Mouse (Mus musculus) cortical plate, adult 2 months (tissue): Measurements from ENCODE around the gene Rnpepl1. TPM values are rescaled to one million over a fixed set of nuclear protein-coding genes. Genes with fewer than 3 reads are reported as not detected.

ENCODE experiments used
- H3K27ac ChIP-seq: fragments of 200-500 bp; 2 replicates; pipeline ENCODE4 v1.5.1; 2012; ENCODE audit warnings: low read length, control low read depth, inconsistent platforms; ENCODE audit not compliant: insufficient read depth
- H3K4me1 ChIP-seq: fragments of 200-500 bp; 2 replicates; pipeline ENCODE4 v1.6.1; 2011; ENCODE audit warnings: low read length; ENCODE audit not compliant: control insufficient read depth, insufficient read depth
- H3K4me3 ChIP-seq: fragments of 200-500 bp; 2 replicates; pipeline ENCODE4 v1.5.1; 2011; ENCODE audit warnings: mild to moderate bottlenecking, low read length, control low read depth; ENCODE audit not compliant: insufficient read depth
- CTCF ChIP-seq: fragments of 200-500 bp; IDR thresholded peaks from 2 replicates; pipeline ENCODE4 v1.5.1; 2011; ENCODE audit warnings: mild to moderate bottlenecking, control low read depth, low read length; ENCODE audit not compliant: insufficient read depth; ENCODE audit errors: extremely low read depth
- POLR2A ChIP-seq: fragments of 200-500 bp; IDR thresholded peaks from 2 replicates; pipeline ENCODE4 v1.6.1; 2011; ENCODE audit warnings: mild to moderate bottlenecking, low read length, control low read depth; ENCODE audit not compliant: insufficient read depth; ENCODE audit errors: extremely low read depth
- polyA plus RNA-seq: library from polyadenylated mRNA; depleted of rRNA; stranded (reverse); fragments of >200 nt; gene quantifications from 2 replicates; pipeline ENCODE4 v1.2.3, GENCODE M21; 2012

The Rnpepl1 gene
- polyA plus RNA-seq, 1 experiment = 38.5 TPM

GRCm38 (mm10) chr1:92914239-92914638 lies 3.7 kb downstream of the Rnpepl1 start:
- TF ChIP-seq CTCF = no peak
- no peak for TF ChIP-seq POLR2A
- H3K4me1 ChIP-seq = peaks cover 7% of the 10 kb centered on the region; the same call in 1 of the 2 replicates
- no peak overlapping the region for H3K27ac ChIP-seq
- H3K4me3 ChIP-seq = no peak overlapping the region

- H3K27ac ChIP-seq = no peak overlapping the region
- H3K4me3 ChIP-seq = no peak overlapping the region
- H3K4me1 ChIP-seq = peaks cover 5% of the 10 kb centered on the region; the same call in 1 of the 2 replicates
- no peak for TF ChIP-seq POLR2A
- no peak for TF ChIP-seq CTCF
These were observed 4.4 kb downstream of the Rnpepl1 start for GRCm38 (mm10) chr1:92914993-92915392.

- Histone ChIP-seq H3K4me3 (no peak overlapping the region), H3K27ac (no peak overlapping the region), H3K4me1 (peaks cover 5% of the 10 kb centered on the region; the same call in 1 of the 2 replicates)
- TF ChIP-seq CTCF = no peak
- TF ChIP-seq POLR2A = no peak
These were observed 6.1 kb downstream of the Rnpepl1 start for GRCm38 (mm10) chr1:92916725-92917124.

GRCm38 (mm10) chr1:92919151-92919550 lies 8.6 kb downstream of the Rnpepl1 start:
- H3K4me3 ChIP-seq = no peak overlapping the region
- H3K4me1 ChIP-seq = no peaks in the 10 kb centered on the region
- H3K27ac ChIP-seq = no peak overlapping the region
- TF ChIP-seq POLR2A (no peak), CTCF (no peak)

- Histone ChIP-seq H3K27ac (no peak overlapping the region), H3K4me1 (no peaks in the 10 kb centered on the region), H3K4me3 (no peak overlapping the region)
- TF ChIP-seq CTCF (no peak), POLR2A (no peak)
These were observed 9.2 kb downstream of the Rnpepl1 start for GRCm38 (mm10) chr1:92919775-92920174.

- Histone ChIP-seq H3K4me3 (no peak overlapping the region), H3K27ac (no peak overlapping the region), H3K4me1 (no peaks in the 10 kb centered on the region)
- TF ChIP-seq POLR2A (no peak), CTCF (no peak)
These were observed 10.1 kb downstream of the Rnpepl1 start for GRCm38 (mm10) chr1:92920474-92921200.

GRCm38 (mm10) chr1:92921496-92921895 lies 10.9 kb downstream of the Rnpepl1 start:
- Histone ChIP-seq H3K4me1 (no peaks in the 10 kb centered on the region), H3K4me3 (no peak overlapping the region), H3K27ac (no peak overlapping the region)
- TF ChIP-seq POLR2A (no peak), CTCF (no peak)

GRCm38 (mm10) chr1:92930171-92930706 lies 19.7 kb downstream of the Rnpepl1 start:
- no peak overlapping the region for H3K27ac ChIP-seq
- H3K4me3 ChIP-seq = no peak overlapping the region
- H3K4me1 ChIP-seq = no peaks in the 10 kb centered on the region
- TF ChIP-seq POLR2A (no peak), CTCF (no peak)

GRCm38 (mm10) chr1:92933611-92934010 lies 23.0 kb downstream of the Rnpepl1 start:
- Histone ChIP-seq H3K4me3 (peak overlapping the region; percentile 49), H3K27ac (peak overlapping the region; percentile 38), H3K4me1 (peaks cover 2% of the 10 kb centered on the region; the same call in 1 of the 2 replicates)
- TF ChIP-seq POLR2A (no peak), CTCF (no peak)

- H3K4me1 ChIP-seq = peaks cover 2% of the 10 kb centered on the region; the same call in 1 of the 2 replicates
- H3K27ac ChIP-seq = peak within 1 kb of the TSS; percentile 75
- peak; percentile 90 for TF ChIP-seq POLR2A
- TF ChIP-seq CTCF = no peak
- H3K4me3 ChIP-seq = peak within 1 kb of the TSS; percentile 49
These were observed 23.7 kb downstream of the Rnpepl1 start, which contains the start of gene Capn10 for GRCm38 (mm10) chr1:92934182-92934827. Gene Capn10 (plus strand): TSS chr1:92934376.
